ENCODE assay signal across 9 mouse cellular contexts in the genomic region with DNA sequence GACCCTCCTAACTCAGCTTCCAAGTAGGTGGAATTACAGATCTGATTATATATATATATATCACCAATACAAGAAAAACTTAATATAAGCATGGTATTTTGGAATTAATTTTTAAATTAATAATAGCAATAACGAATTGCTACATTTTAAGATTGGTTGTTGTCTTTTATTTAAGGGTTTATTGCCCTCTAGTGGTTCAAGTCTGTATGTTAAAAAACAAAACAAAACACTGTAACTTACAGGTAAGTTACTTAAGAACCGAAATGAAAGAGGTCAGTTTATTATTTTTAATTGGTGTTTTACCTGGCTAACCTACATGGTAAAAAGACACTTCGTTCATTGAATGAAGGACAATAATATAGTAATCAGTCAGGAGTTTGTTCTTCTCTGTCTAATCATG.
DNase-seq lines count a peak whose midpoint lies in the region.
"Had no signal": no experiment of that assay in that cellular context is flagged by ENCODE, and none has a peak within 500 bp of the region (broad histone marks: within the 10 kb centered on the region; RNA-seq: fewer than 3 reads in every experiment).

No protein-coding gene starts in this region.

- peak; percentile 34 for DNase-seq in embryo, embryonic 10.5 days (ENCODE audit: low spot score)
- no peak for DNase-seq in embryo, embryonic 9.5 days (ENCODE audit: extremely low spot score)
- peak; percentile 19 for DNase-seq in kidney, adult 9 months
- DNase-seq in kidney, adult 18-20 months: no peak
- DNase-seq in 416B (ENCODE audit: low read depth) (peak; percentile 62), R1 (ENCODE audit: low read depth, low spot score) (peak; percentile 33)
- DNase-seq in T-cell, adult 2 months (ENCODE audit: low spot score): no peak
- no peak for DNase-seq in ovary, postnatal 36 days (ENCODE audit: low spot score)
- DNase-seq: kidney, postnatal 36 days had no signal

Comparison
In these comparisons a context has a peak if more than half of its experiments do, and no peak if none do; other contexts are left out.
1. DNase-seq: peak in embryo, embryonic 10.5 days (single experiment), kidney, adult 9 months (single experiment), 416B (single experiment) and R1 (single experiment); none in embryo, embryonic 9.5 days (single experiment), kidney, adult 18-20 months (single experiment), T-cell, adult 2 months (single experiment) and ovary, postnatal 36 days (single experiment).